Mouse (Mus musculus) T-cell, adult 2 months (primary cell): Measurements from ENCODE around the gene Atad2b.
"Not testable (repeated sequence)": the region's sequence is repeated elsewhere in the genome, so short reads cannot be mapped to it uniquely, and the experiment has no call there.

Experiments
- DNase-seq: peaks from one replicate; pipeline ENCODE4 v3.0.0; 2022; ENCODE audit warnings: low spot score

Atad2b gene

GRCm38 (mm10) chr12:4911716-4912115, 5.4 kb upstream of the Atad2b start:
- DNase-seq: no peak

GRCm38 (mm10) chr12:4914441-4914840, 2.7 kb upstream of the Atad2b start:
- no peak for DNase-seq

GRCm38 (mm10) chr12:4914944-4915343, 2.2 kb upstream of the Atad2b start:
- DNase-seq: no peak

GRCm38 (mm10) chr12:4917805-4918591, 845 bp downstream of the Atad2b start:
- peak; percentile 74 for DNase-seq

GRCm38 (mm10) chr12:4928197-4928596, 11.0 kb downstream of the Atad2b start:
- no peak for DNase-seq

- no peak for DNase-seq
Observed at GRCm38 (mm10) chr12:4930820-4931548, 13.8 kb downstream of the Atad2b start.

- no peak for DNase-seq
Observed at GRCm38 (mm10) chr12:4952272-4952671, 35.1 kb downstream of the Atad2b start.

GRCm38 (mm10) chr12:4953156-4953555, 36.0 kb downstream of the Atad2b start:
- no peak for DNase-seq

- DNase-seq: peak; percentile 61
Observed at GRCm38 (mm10) chr12:4972939-4973338, 55.8 kb downstream of the Atad2b start.

- no peak for DNase-seq
Observed at GRCm38 (mm10) chr12:4978324-4978723, 61.2 kb downstream of the Atad2b start.

- no peak for DNase-seq
Observed at GRCm38 (mm10) chr12:4996981-4997380, 79.8 kb downstream of the Atad2b start.

GRCm38 (mm10) chr12:5005338-5005737, 88.2 kb downstream of the Atad2b start:
- no peak for DNase-seq

- not testable (repeated sequence) for DNase-seq
Observed at GRCm38 (mm10) chr12:5005776-5006175, 88.6 kb downstream of the Atad2b start.

- DNase-seq: not testable (repeated sequence)
Observed at GRCm38 (mm10) chr12:5008638-5009037, 91.5 kb downstream of the Atad2b start.

- no peak for DNase-seq
Observed at GRCm38 (mm10) chr12:5025226-5025861, 108.2 kb downstream of the Atad2b start.

GRCm38 (mm10) chr12:5029035-5029434, 111.9 kb downstream of the Atad2b start:
- DNase-seq: no peak

GRCm38 (mm10) chr12:5038008-5038407, 120.9 kb downstream of the Atad2b start:
- no peak for DNase-seq

- DNase-seq: no peak
Observed at GRCm38 (mm10) chr12:5044141-5044540, 127.0 kb downstream of the Atad2b start.

- no peak for DNase-seq
Observed at GRCm38 (mm10) chr12:5048104-5048503, 131.0 kb downstream of the Atad2b start.

- DNase-seq: no peak
Observed at GRCm38 (mm10) chr12:5067590-5067989, 150.4 kb downstream of the Atad2b start.

- DNase-seq: no peak
Observed at GRCm38 (mm10) chr12:5070131-5070530, 153.0 kb downstream of the Atad2b start.

- no peak for DNase-seq
Observed at GRCm38 (mm10) chr12:5073191-5073590, 156.0 kb downstream of the Atad2b start.

- DNase-seq: no peak
Observed at GRCm38 (mm10) chr12:5081480-5081879, 164.3 kb downstream of the Atad2b start.
